Mouse (Mus musculus): Measurements from ENCODE around the gene Sp7. TPM values are rescaled to one million over a fixed set of nuclear protein-coding genes. Genes with fewer than 3 reads are reported as not detected.
A peak's percentile ranks its signal among the peaks of the same experiment; 100 is the strongest.

The Sp7 gene
- polyA plus RNA-seq, 1 experiment = 1.4 TPM

DNA sequence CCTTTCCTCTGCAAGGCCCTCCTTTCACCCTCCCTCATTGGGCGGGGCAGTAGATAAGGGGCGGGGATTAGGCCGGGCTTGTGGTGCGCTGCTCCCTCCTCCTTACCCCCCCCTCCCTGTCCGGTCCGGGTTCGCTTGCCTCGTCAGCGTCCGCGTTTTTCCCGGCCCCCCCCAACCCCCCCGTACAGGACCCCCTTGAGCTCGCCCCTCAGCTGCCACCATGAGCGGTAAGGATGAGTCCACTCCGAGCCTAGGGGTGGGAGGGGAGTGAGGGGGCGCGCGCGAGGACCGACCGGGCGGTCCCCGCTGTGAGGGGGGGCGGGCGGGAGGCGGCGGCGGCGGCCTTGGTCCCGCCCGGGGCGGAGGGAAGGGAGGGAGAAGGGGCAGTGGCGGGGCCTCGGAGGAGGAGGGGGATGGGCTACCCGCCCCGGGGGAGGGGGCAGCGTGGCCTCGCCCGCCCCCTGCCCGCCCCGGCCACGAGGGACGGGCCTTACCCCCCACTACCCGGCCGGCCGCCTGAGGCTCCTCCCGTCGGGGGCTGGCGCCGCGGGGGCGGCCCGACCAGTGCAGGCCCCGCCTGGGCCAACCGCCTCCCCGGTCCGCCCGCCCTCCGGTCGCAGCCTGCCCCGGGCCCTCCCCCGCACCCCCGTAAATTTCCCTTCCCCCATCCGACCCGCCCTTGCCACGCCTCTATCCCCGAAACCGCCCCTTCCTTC lies 39.4 kb upstream of the Sp7 start:
- peak; percentile 70 to 74 for DNase-seq
- Histone ChIP-seq H3K4me1 (ENCODE audit: control insufficient read depth, insufficient read depth, low read length) (peaks cover 17% of the 10 kb centered on the region), H3K27ac (ENCODE audit: insufficient read depth, low read length) (no peak overlapping the region; the same call in 1 of the 2 replicates), H3K4me3 (replicated peaks; ENCODE audit: insufficient read depth, low read depth, low read length) (peak overlapping the region; percentile 67), H3K27me3 (ENCODE audit: control insufficient read depth, insufficient read depth, low read length) (no peaks in the 10 kb centered on the region)
- WGBS = 2% methylated on average over 37 of the region's 69 CpGs
- TF ChIP-seq POLR2A (IDR thresholded peaks at IDR 0.05; ENCODE audit: borderline replicate concordance, insufficient read depth, low read length) = peak; percentile 32; the same call in 1 of the 2 replicates
- no peak for TF ChIP-seq CTCF (IDR thresholded peaks at IDR 0.05; ENCODE audit: borderline replicate concordance, insufficient read depth, low read depth, low read length)

GRCm38 (mm10) chr15:102405489-102406195 lies 38.7 kb upstream of the Sp7 start, which contains the start of gene Sp1:
Gene Sp1, plus strand, starts transcription at chr15:102406143.
- TF ChIP-seq POLR2A (IDR thresholded peaks at IDR 0.05; ENCODE audit: borderline replicate concordance, insufficient read depth, low read length) (peak; percentile 98), CTCF (IDR thresholded peaks at IDR 0.05; ENCODE audit: borderline replicate concordance, insufficient read depth, low read depth, low read length) (no peak)
- under 1% methylated on average over 38 of the region's 38 CpGs for WGBS
- peak; percentile 99 to 100 for DNase-seq
- peak within 1 kb of the TSS; percentile 70 for H3K4me3 ChIP-seq (replicated peaks; ENCODE audit: insufficient read depth, low read depth, low read length)
- H3K27ac ChIP-seq (ENCODE audit: insufficient read depth, low read length) = peak within 1 kb of the TSS; percentile 97
- H3K27me3 ChIP-seq (ENCODE audit: control insufficient read depth, insufficient read depth, low read length) = no peaks in the 10 kb centered on the region
- peaks cover 17% of the 10 kb centered on the region for H3K4me1 ChIP-seq (ENCODE audit: control insufficient read depth, insufficient read depth, low read length)

- peak in 1 of 2 experiments; percentile 22 for DNase-seq
- WGBS = 14% methylated on average over 34 of the region's 34 CpGs
- peak overlapping the region; percentile 70 for H3K4me3 ChIP-seq (replicated peaks; ENCODE audit: insufficient read depth, low read depth, low read length)
- peak overlapping the region; percentile 97 for H3K27ac ChIP-seq (ENCODE audit: insufficient read depth, low read length)
- no peak; the same call in 1 of the 2 replicates for TF ChIP-seq CTCF (IDR thresholded peaks at IDR 0.05; ENCODE audit: borderline replicate concordance, insufficient read depth, low read depth, low read length)
- no peak for TF ChIP-seq POLR2A (IDR thresholded peaks at IDR 0.05; ENCODE audit: borderline replicate concordance, insufficient read depth, low read length)
- H3K27me3 ChIP-seq (ENCODE audit: control insufficient read depth, insufficient read depth, low read length) = no peaks in the 10 kb centered on the region
- H3K4me1 ChIP-seq (ENCODE audit: control insufficient read depth, insufficient read depth, low read length) = peaks cover 17% of the 10 kb centered on the region
Measured at GRCm38 (mm10) chr15:102404608-102405488, 37.9 kb upstream of the Sp7 start.

GRCm38 (mm10) chr15:102402210-102402609 lies 35.2 kb upstream of the Sp7 start:
- no peak for DNase-seq
- TF ChIP-seq CTCF (IDR thresholded peaks at IDR 0.05; ENCODE audit: borderline replicate concordance, insufficient read depth, low read depth, low read length) = no peak
- TF ChIP-seq POLR2A (IDR thresholded peaks at IDR 0.05; ENCODE audit: borderline replicate concordance, insufficient read depth, low read length) = no peak
- Histone ChIP-seq H3K4me3 (replicated peaks; ENCODE audit: insufficient read depth, low read depth, low read length) (no peak overlapping the region), H3K4me1 (ENCODE audit: control insufficient read depth, insufficient read depth, low read length) (0 out of 2 replicates have a peak, but pooled peaks cover 5% of the 10 kb centered on the region), H3K27ac (ENCODE audit: insufficient read depth, low read length) (no peak overlapping the region), H3K27me3 (ENCODE audit: control insufficient read depth, insufficient read depth, low read length) (no peaks in the 10 kb centered on the region)
- 97% methylated on average over 3 of the region's 3 CpGs for WGBS

- WGBS = 87% methylated on average over 2 of the region's 2 CpGs
- no peak for DNase-seq
- Histone ChIP-seq H3K4me3 (replicated peaks; ENCODE audit: insufficient read depth, low read depth, low read length) (no peak overlapping the region), H3K4me1 (ENCODE audit: control insufficient read depth, insufficient read depth, low read length) (0 out of 2 replicates have a peak, but pooled peaks cover 5% of the 10 kb centered on the region), H3K27me3 (ENCODE audit: control insufficient read depth, insufficient read depth, low read length) (no peaks in the 10 kb centered on the region), H3K27ac (ENCODE audit: insufficient read depth, low read length) (no peak overlapping the region)
- TF ChIP-seq CTCF (IDR thresholded peaks at IDR 0.05; ENCODE audit: borderline replicate concordance, insufficient read depth, low read depth, low read length) = no peak
- TF ChIP-seq POLR2A (IDR thresholded peaks at IDR 0.05; ENCODE audit: borderline replicate concordance, insufficient read depth, low read length) = no peak
Measured at GRCm38 (mm10) chr15:102401278-102401677, 34.3 kb upstream of the Sp7 start.

DNA sequence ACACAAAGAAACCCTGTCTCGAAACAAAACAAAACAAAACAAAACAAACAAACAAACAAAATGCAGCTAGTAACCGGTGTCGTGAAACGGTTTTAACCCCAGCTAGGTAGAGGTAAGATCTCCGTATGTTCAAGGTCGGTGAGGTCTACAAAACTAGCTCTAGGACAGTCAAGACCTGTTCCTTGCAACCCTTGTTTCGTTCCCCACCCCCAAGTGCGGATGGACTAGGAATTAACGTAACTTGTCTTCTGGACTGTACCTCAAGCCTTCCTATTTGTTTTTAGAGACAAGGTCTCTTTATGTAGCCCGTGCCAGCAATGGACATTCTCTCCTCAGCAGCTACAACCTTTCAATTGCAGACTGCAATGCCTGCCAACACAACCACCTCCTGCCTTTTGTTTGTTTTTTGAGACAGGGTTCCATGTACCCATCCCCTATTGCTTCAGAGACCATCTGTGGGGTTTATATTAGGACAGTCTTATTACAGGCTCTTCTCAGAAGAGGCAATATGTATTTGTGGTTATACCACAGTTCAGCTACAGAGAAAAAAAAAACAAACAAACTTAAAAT lies 33.6 kb upstream of the Sp7 start:
- TF ChIP-seq CTCF (IDR thresholded peaks at IDR 0.05; ENCODE audit: borderline replicate concordance, insufficient read depth, low read depth, low read length) (no peak), POLR2A (IDR thresholded peaks at IDR 0.05; ENCODE audit: borderline replicate concordance, insufficient read depth, low read length) (no peak)
- DNase-seq = no peak
- no peaks in the 10 kb centered on the region for H3K27me3 ChIP-seq (ENCODE audit: control insufficient read depth, insufficient read depth, low read length)
- H3K4me3 ChIP-seq (replicated peaks; ENCODE audit: insufficient read depth, low read depth, low read length) = no peak overlapping the region
- H3K4me1 ChIP-seq (ENCODE audit: control insufficient read depth, insufficient read depth, low read length) = 0 out of 2 replicates have a peak, but pooled peaks cover 5% of the 10 kb centered on the region
- peak overlapping the region; percentile 58; the same call in 1 of the 2 replicates for H3K27ac ChIP-seq (ENCODE audit: insufficient read depth, low read length)
- 87% methylated on average over 10 of the region's 10 CpGs for WGBS

All from cerebellum, adult 2 months (tissue).